Mouse (Mus musculus): Measurements from ENCODE around the gene Kcnj5.
A peak's percentile ranks its signal among the peaks of the same experiment; 100 is the strongest.

Kcnj5 gene

DNA sequence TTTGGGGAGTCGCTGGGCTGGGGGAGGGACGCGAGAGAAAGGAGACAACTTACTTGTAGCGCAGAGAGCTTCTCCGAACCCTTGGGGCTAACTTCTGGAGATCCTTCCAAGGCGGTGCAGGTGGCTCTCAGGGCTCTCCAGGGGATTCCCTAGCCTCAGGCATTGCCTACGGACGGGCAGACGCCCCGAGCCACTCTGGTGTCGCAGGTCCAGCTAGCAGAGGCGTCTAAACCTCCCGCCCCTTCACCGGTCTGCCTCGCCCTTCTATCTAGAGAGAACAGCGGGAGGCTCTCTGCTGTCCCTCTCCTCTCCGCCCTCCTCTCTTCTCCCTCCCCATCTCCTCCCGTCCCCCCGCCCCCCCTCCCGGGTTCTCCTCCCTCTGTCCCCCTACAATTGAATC, at the start of gene Kcnj5:
TSS of gene Kcnj5 (minus strand) at position 300 of the 400 bp plus-strand sequence.
- DNase-seq: no peak

DNA sequence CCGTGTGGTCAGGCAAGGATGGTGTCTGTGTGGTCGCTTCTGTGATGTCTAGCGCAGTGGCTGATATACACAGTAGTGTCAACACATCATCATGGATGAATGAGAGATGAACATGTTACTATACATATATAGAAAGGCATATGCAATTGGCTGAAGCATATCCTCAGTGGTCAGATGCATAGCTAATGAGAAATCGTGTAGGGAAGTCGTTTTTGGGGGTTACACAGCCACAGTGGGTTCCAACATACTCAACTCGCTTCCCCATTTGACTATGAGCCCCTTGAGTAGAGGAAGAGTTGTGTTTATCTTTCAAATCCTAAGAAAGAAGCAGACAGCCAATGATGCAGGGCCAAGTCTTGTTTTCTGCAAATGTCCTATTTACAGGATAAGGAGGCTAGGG, 48.6 kb upstream of the Kcnj5 start:
- DNase-seq: no peak

DNA sequence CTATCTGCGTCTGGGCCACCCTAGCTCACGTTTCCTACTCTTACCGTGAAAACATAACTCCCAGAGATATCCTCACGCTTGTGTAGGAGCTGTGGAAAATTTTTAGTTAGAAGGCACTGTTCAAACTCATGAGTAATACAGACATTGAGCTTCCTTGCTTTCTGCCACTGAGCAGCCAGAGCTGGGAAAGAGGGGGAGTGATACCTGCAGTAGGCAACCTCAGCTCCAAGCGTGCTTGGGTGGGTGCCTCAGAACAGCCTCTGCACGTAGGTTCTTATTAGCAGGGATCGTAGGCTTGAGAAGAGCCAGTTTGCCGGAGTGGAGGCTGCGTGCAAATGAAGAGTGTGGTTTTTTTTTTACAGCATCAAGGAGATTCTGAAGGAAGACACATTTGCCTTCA, 47.6 kb upstream of the Kcnj5 start:
- no peak for DNase-seq

DNA sequence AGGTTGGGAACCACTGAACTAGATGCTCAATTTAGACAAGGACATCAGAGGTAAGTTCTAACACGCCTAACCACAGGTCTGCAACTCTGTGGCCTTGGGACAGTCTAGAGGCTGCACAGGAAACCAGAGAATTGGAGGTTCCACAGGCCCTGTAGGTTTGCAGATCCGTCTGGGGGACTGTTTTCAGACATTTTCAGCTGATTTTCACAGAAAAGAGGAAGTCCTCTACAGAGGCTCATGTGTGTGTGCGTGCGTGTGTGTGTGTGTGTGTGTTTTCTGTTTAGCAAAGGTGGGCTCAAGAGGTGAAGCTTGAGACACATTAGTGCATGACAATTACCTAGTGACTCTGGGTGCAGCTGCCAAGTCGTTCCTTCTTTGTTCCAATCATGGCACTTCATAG, 46.9 kb upstream of the Kcnj5 start:
- DNase-seq: no peak

DNA sequence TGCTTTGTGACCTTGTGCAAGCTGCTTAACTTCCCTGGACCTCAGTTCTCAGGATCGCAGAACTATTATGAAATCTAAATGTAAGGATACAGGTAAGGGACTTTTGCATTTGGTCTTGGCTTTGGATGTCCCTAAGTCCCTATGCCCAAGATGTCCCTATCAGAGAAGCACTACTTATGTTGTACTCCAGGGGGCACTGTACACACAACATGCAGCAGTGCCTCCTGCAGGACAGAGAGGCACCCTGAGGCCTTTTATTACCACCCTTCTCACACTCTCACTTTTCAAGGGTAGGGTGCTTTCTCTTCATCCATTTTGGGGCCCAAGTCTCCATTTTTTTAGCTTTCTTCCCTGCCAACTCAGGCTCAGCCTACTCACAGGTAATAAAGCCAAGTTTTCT, 44.0 kb upstream of the Kcnj5 start:
- no peak for DNase-seq

GRCm38 (mm10) chr9:32384906-32385305, 40.8 kb upstream of the Kcnj5 start:
- DNase-seq: peak; percentile 89

DNA sequence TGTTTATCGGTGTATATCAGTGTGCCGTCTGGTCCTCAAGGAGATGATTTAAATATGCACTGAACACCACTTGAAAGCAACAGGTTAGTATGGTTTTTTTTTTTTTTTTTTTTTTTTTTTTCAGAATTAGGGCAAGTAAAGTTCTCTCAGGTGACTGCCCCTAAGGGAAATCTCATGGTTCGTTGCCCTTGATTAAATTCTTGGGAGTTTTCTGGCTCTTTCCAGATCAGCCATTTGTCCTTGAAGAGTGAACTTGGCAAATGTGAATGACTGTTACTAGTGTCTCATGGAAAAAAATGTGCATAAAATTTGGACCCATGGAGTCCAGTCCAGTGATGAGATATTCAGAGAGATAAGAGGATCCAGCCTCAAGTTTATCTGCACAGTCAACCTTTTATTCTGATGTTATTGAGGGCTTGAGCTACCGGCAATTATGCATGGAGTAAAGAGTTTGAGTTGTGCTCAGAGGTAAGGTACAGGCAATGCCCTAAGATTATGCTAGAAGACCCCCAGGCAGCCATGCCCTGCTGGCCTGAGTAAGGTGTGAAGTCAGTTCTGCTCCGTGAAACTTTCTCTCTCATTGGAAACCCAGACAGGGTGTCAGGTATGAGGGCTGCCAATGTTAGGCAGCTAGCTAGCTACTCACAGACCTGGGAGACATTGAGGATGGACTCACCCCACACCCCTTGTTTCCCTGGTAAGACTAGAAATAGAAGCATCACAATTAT, 32.9 kb upstream of the Kcnj5 start:
- DNase-seq: peak; percentile 57

DNA sequence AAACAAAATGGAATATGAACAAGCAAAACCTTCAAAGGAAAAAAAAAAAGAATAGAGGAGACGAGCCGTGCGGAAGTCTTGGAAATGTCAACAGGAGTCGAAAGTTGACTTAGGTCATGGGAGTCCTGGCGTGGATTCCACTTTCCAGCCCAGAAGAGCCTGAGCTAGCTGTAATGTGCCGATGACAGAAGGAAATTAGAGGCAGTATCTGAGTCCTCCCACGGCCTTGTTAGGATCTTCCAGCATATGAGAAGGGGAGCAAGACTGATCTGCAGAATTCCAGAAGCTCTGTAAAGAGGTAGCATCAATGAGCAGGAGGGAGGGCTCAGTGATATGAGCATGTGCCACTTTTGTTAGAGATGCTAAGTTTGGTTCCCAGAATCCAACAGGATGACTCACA, 31.9 kb upstream of the Kcnj5 start:
- no peak for DNase-seq

DNA sequence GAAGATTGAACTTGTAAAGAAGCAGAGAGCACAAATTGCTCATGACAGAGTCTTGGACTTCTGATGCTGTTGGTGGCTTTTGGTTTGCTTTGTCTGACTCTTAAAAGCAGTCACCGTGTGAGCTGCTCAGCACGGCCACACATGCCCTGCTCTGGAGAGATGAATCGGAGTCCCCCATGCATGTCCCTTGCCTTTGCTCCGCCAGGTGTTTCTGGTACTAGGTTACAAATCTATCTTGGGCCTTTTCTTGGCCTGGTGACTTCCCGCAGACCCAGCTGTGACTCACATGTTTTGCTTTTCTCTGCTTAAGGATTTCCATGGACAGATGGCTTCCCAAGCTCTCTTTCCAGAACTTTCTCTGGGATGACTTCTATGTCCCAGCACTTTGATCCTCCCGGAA, 29.5 kb upstream of the Kcnj5 start:
- no peak for DNase-seq

- peak; percentile 59 for DNase-seq
Measured at GRCm38 (mm10) chr9:32372202-32372601, 28.1 kb upstream of the Kcnj5 start, which contains the start of gene Kcnj1. TSS of gene Kcnj1 (plus strand) at chr9:32372493.

GRCm38 (mm10) chr9:32369388-32369787, 25.2 kb upstream of the Kcnj5 start:
- peak; percentile 76 for DNase-seq

- peak; percentile 76 for DNase-seq
Measured at GRCm38 (mm10) chr9:32368812-32369211, 24.7 kb upstream of the Kcnj5 start.

GRCm38 (mm10) chr9:32360770-32361169, 16.6 kb upstream of the Kcnj5 start:
- DNase-seq: no peak

DNA sequence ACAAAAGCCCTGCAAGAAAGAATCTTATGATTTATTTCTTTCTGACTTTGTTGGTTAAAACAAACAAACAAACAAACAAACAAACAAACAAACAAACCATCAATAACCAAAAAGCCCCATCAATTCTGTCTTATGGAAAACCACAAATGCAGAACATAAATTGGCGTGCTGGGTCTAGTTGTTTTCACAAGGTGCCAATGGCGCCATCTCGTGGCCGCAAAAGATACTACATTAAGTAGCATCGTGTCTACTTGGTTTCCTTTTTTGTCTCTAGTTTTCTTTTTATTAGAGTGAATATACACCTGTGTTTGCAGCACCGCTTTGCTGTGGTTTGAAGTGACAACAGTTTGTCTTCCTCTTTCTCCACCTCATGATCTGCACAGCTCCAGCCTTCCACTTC, 6.2 kb upstream of the Kcnj5 start:
- peak; percentile 47 for DNase-seq

GRCm38 (mm10) chr9:32349344-32349743, 5.2 kb upstream of the Kcnj5 start:
- DNase-seq: no peak

DNA sequence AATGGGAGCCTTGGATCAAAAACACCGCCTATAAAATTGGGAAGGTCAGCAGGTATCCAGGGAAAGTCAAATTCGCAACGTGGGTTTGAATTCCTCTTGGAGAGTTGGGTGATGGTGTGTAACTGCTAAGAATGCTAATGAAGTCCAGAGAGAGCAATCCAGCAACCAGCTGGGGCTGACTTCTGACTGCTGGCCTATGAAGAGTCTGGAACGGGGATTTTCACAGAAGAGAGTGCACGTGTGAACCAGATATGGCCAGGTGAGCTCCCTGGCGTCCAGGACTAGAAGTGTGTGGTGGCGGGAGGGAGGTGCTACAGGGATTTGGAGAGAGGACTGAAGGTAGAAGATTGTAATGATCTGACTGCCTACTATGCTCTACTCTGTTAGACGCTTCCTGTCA, 3.9 kb upstream of the Kcnj5 start:
- peak; percentile 59 for DNase-seq

- DNase-seq: no peak
Measured at GRCm38 (mm10) chr9:32344489-32344888, 339 bp upstream of the Kcnj5 start.

- no peak for DNase-seq
Measured at GRCm38 (mm10) chr9:32342929-32343328, 1.2 kb downstream of the Kcnj5 start.

- no peak for DNase-seq
Measured at GRCm38 (mm10) chr9:32340831-32341230, 3.3 kb downstream of the Kcnj5 start.

- DNase-seq: no peak
Measured at GRCm38 (mm10) chr9:32335389-32336150, 8.6 kb downstream of the Kcnj5 start.

DNA sequence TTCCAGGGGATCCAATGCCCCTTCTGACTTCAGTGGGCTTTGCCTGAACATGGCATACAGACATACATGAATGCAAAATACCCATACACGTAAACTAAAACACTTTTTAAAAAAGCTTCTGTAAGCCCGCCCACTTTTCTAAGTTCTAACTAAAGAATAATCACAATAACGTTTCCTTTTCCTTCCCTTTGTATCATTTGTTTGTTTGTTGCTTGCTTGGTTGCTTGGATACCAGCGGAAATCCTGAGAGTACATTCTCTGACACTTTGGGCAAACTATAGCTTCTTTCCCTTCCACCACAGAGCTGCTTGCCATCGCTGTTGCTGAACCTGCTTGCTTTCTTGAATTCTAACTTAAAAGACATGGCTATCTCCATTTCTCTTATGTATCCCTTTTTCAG, 13.0 kb downstream of the Kcnj5 start:
- no peak for DNase-seq

DNA sequence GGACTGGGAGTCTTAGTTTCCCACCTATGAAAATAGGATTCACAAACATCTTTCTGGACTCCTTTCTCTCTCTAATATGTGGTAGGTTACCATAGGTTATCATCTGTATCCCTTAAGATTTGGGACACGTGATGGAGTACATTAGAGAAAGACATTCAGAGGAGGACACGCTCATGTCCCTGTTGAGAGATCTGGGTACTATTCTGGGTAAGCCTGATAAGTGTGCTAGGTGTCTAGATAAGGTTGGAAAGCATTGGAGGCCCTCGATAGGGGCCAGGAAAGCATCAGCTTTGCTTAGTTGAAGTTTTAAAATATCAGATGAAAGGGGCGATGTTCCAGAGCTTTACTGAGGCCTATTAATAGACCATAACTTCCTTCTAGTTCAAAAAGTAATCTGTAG, 15.4 kb downstream of the Kcnj5 start:
- DNase-seq: no peak

DNA sequence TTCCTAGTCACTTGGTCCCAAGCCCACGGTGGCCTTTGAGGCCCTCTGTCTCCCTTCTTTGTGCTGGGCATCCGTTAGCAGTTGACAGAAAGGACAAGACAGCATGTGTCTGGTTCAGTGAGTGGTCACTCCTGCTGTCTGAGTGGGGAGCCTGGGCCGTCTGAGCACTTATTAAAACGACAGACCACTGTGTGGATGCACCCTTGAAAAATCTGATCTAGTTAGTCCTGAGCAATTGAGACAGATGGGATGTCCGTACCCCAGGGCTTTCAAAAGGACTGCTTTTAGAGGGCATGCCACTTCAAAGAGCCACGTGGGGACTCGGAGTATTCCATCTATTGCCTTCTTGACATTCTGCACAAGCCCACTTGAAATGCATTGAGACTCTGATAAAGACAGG, 20.5 kb downstream of the Kcnj5 start:
- no peak for DNase-seq

GRCm38 (mm10) chr9:32320167-32320566, 24.0 kb downstream of the Kcnj5 start:
- DNase-seq: peak; percentile 28

DNA sequence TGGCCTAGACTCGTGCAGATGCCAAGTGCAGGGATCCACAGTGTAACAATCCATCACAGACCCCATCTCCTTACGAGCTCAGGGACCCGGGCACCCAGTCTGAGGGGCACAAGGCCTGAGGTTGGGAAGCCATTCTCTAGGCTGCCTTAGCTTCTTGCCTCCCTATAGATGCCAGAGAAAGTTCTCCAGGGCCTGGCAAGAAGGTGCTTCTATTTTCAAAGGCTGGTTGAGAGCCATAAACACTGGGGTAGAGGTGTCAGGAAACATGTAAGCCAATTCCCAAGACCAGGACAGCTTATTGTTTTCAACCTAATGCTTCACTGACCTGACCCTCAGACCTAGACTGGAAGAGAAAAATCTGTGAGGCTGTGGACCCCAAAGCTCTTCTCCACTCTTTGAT, 28.2 kb downstream of the Kcnj5 start:
- DNase-seq: no peak
